Comparison of ENCODE assay signal across 8 mouse cellular contexts in genomic region chr7:120836361-120836760, GRCm38 (mm10). TPM values are rescaled to one million over a fixed set of nuclear protein-coding genes. Genes with fewer than 3 reads are reported as not detected.
A peak's percentile ranks its signal among the peaks of the same experiment; 100 is the strongest.
DNase-seq lines count a peak whose midpoint lies in the region; ATAC-seq and TF ChIP-seq lines count a peak whose summit lies in the region.
"Had no signal": no experiment of that assay in that cellular context is flagged by ENCODE, and none has a peak within 500 bp of the region (broad histone marks: within the 10 kb centered on the region; RNA-seq: fewer than 3 reads in every experiment).

No protein-coding gene starts in this region.

- peak overlapping the region; percentile 30 for H3K4me2 ChIP-seq in embryonic facial prominence, embryonic 11.5 days (ENCODE audit: low read depth, low read length)
- peak overlapping the region; percentile 80 for H3K4me2 ChIP-seq in myocyte (ENCODE audit: low read depth)

- H3K79me2 ChIP-seq in myocyte (ENCODE audit: control insufficient read depth, insufficient read depth): no peaks in the 10 kb centered on the region

- no peaks in the 10 kb centered on the region for H3K27me3 ChIP-seq in embryonic facial prominence, embryonic 11.5 days (ENCODE audit: control insufficient read depth, insufficient read depth, low read length)
- no peaks in the 10 kb centered on the region for H3K27me3 ChIP-seq in myocyte (ENCODE audit: control insufficient read depth, insufficient read depth, insufficient read length)

- no peak for ATAC-seq in embryonic facial prominence, embryonic 11.5 days (replicated peaks; ENCODE audit: insufficient number of reproducible peaks, low FRiP score, low TSS enrichment, low read depth)

- no peaks in the 10 kb centered on the region for H3K9me3 ChIP-seq in embryonic facial prominence, embryonic 11.5 days (replicated peaks; ENCODE audit: control insufficient read depth, low read length)

- no peak overlapping the region for H3K27ac ChIP-seq in embryonic facial prominence, embryonic 11.5 days (replicated peaks; ENCODE audit: low read depth, low read length)

- TF ChIP-seq POLR2A in myocyte (IDR thresholded peaks at IDR 0.05; ENCODE audit: insufficient read length, low read depth): no peak

- no peak overlapping the region for H3K9ac ChIP-seq in embryonic facial prominence, embryonic 11.5 days (replicated peaks; ENCODE audit: low read length)

- H3ac ChIP-seq in myocyte (ENCODE audit: control insufficient read depth, insufficient read length): no peak overlapping the region

- no peaks in the 10 kb centered on the region; the same call in 1 of the 2 replicates for H3K4me1 ChIP-seq in embryonic facial prominence, embryonic 11.5 days (ENCODE audit: control insufficient read depth, insufficient read depth, low read length)

- peak; percentile 26 for DNase-seq in 3T3-L1 (ENCODE audit: low read depth, low spot score)
- DNase-seq in A20 (ENCODE audit: low read depth, low spot score): peak; percentile 37
- peak; percentile 70 for DNase-seq in embryonic facial prominence, embryonic 11.5 days (ENCODE audit: low spot score)
- DNase-seq in kidney, postnatal 14 days: peak; percentile 21
- no peak for DNase-seq in layer of hippocampus, adult 11-12 months (ENCODE audit: low spot score)
- no peak for DNase-seq in urinary bladder, adult 2 months (ENCODE audit: low spot score)

- peak overlapping the region; percentile 44 for H3K4me3 ChIP-seq in embryonic facial prominence, embryonic 11.5 days (ENCODE audit: low read depth, low read length)
- H3K4me3 ChIP-seq in myocyte: peak overlapping the region; percentile 64

- WGBS in embryonic facial prominence, embryonic 11.5 days: 4% methylated on average over 12 of the region's 12 CpGs

- H3K36me3 ChIP-seq in embryonic facial prominence, embryonic 11.5 days (replicated peaks; ENCODE audit: control insufficient read depth, insufficient read depth, low read depth, low read length): no peaks in the 10 kb centered on the region
- no peaks in the 10 kb centered on the region for H3K36me3 ChIP-seq in myocyte (ENCODE audit: control insufficient read depth, insufficient read depth)

TF ChIP-seq in myocyte, 11 proteins besides CTCF, POLR2A, EP300 and RAD21:
- no peak for TF ChIP-seq TCF12 (IDR thresholded peaks at IDR 0.05; ENCODE audit: insufficient read depth, poor library complexity, severe bottlenecking)
- TF ChIP-seq MYOG (IDR thresholded peaks at IDR 0.05; ENCODE audit: control insufficient read depth in 1 of 3, insufficient read depth in 1 of 3, insufficient read length in 2 of 3, low read depth in 2 of 3): no peak
- TF ChIP-seq POLR2AphosphoS2 (IDR thresholded peaks at IDR 0.05; ENCODE audit: insufficient read length, low read depth): no peak
- TF ChIP-seq E2F4 (IDR thresholded peaks at IDR 0.05; ENCODE audit: insufficient read depth): no peak
- no peak for TF ChIP-seq USF1 (IDR thresholded peaks at IDR 0.05; ENCODE audit: low read depth)
- no peak for TF ChIP-seq SRF (IDR thresholded peaks at IDR 0.05; ENCODE audit: control insufficient read depth, insufficient read length, low read depth)
- TF ChIP-seq CEBPB (IDR thresholded peaks at IDR 0.05; ENCODE audit: insufficient read depth, poor library complexity, severe bottlenecking): no peak
- TF ChIP-seq MYOD1 (IDR thresholded peaks at IDR 0.05; ENCODE audit: control insufficient read depth in 1 of 3, insufficient read length in 2 of 3, low read depth in 2 of 3): no peak
- TF ChIP-seq REST (IDR thresholded peaks at IDR 0.05; ENCODE audit: insufficient read depth, insufficient read length): no peak
- no peak for TF ChIP-seq TCF3 (IDR thresholded peaks at IDR 0.05; ENCODE audit: insufficient read length, low read depth)
- no peak for TF ChIP-seq MAX (IDR thresholded peaks at IDR 0.05; ENCODE audit: low read depth)
TF ChIP-seq in myocyte: peak in this region for 0.

RNA-seq across cellular contexts. Expression of gene Eef2k, which starts 6.3 kb away (rescaled TPM):
- 8.7 and 10.6 TPM in 2 replicates for polyA plus RNA-seq in embryonic facial prominence, embryonic 11.5 days (2014; fragmentation: Nextera tagmentation; extraction: Ambion mirVana)
- 32.3 TPM for polyA plus RNA-seq in myocyte (2012; fragmentation: generic; extraction: Trizol)
- polyA plus RNA-seq in urinary bladder, adult 2 months (2012; rRNA removed): 94.4 TPM in 2 replicates

RNA-seq across cellular contexts. Expression of gene Gm5737, which starts 24.2 kb away (rescaled TPM):
- polyA plus RNA-seq in embryonic facial prominence, embryonic 11.5 days (2014; fragmentation: Nextera tagmentation; extraction: Ambion mirVana): not detected in 2 replicates
- not detected for polyA plus RNA-seq in myocyte (2012; fragmentation: generic; extraction: Trizol)
- 0.06 TPM in 1 of 2 replicates, not detected in the other for polyA plus RNA-seq in urinary bladder, adult 2 months (2012; rRNA removed)
- polyA plus RNA-seq: large intestine, adult 2 months had no signal

Comparison
In these comparisons a context has a peak if more than half of its experiments do, and no peak if none do; other contexts are left out.
1. DNase-seq: peak in 3T3-L1 (single experiment), A20 (single experiment), embryonic facial prominence, embryonic 11.5 days (single experiment) and kidney, postnatal 14 days (single experiment); none in layer of hippocampus, adult 11-12 months (single experiment) and urinary bladder, adult 2 months (single experiment).